Mouse (Mus musculus) adrenal gland, adult 18-20 months (tissue): Measurements from ENCODE around the gene Cbl. TPM values are rescaled to one million over a fixed set of nuclear protein-coding genes. Genes with fewer than 3 reads are reported as not detected.
A peak's percentile ranks its signal among the peaks of the same experiment; 100 is the strongest.

ENCODE experiments used
- DNase-seq, 2 experiments: peaks; one replicate each; pipeline ENCODE4 v3.0.0; 2021 to 2022; ENCODE audit warnings: low spot score in 2 of 2
- total RNA-seq, 2 experiments: library from RNA; stranded (reverse); gene quantifications; 1 replicate in 1 of 2; 2 replicates in 1 of 2; pipeline ENCODE4 v1.2.3; 2021

Gene Cbl
- total RNA-seq, 2 experiments from 2014 or later = 27.9 to 37.1 TPM

DNA sequence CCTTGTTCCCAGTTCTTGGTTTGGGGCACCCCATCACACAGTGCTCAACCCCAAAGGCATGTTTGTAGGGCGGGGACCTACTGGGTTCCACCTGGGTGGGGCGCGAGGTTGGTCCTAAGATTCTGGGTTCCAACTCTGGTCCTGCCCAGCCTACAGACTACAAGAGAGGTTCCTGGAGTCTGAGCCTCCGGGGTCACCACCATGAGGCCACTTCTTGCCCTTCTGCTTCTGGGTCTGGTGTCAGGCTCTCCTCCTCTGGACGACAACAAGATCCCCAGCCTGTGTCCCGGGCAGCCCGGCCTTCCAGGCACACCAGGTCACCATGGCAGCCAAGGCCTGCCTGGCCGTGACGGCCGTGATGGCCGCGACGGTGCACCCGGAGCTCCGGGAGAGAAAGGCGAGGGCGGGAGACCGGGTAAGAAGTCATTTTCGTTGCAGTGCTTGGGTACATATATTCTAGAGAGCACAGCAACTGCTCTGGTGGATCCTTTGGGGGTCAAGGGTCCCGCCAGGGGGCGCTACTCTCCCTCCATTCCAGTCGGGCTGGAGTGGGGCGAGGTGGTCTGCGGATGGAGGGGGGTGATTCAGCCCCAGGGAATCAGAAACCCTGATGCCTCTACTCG is 126.2 kb downstream of the Cbl start:
- DNase-seq = peak; percentile 50 to 63

GRCm38 (mm10) chr9:44107110-44107509 is 126.7 kb downstream of the Cbl start, which contains the start of gene C1qtnf5:
Gene C1qtnf5, plus strand, starts transcription at chr9:44107245.
- DNase-seq = peak; percentile 48 to 69

- no peak for DNase-seq
These were observed 127.3 kb downstream of the Cbl start for GRCm38 (mm10) chr9:44106596-44106995.

GRCm38 (mm10) chr9:44106182-44106581 is 127.7 kb downstream of the Cbl start:
- DNase-seq = no peak

DNA sequence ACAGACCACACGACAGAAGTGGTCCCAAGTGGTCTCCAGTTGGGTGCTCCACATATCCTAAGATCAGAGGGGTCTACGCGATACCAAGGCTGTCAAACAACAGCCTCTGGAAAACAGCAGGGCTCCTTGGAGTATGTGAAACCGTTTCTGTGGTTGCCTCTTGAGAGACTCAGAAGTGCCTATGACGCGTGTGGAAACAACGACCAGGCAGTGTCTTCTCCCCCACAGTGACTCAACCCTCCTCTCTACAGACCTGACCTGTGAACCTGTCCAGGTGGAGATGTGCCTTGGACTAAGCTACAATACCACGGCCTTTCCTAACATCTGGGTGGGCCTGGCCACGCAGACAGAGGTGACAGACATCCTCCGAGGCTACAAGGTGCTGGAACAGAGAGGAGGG is 128.1 kb downstream of the Cbl start:
- DNase-seq = no peak

- DNase-seq = no peak
These were observed 129.0 kb downstream of the Cbl start for GRCm38 (mm10) chr9:44104881-44105280.

DNA sequence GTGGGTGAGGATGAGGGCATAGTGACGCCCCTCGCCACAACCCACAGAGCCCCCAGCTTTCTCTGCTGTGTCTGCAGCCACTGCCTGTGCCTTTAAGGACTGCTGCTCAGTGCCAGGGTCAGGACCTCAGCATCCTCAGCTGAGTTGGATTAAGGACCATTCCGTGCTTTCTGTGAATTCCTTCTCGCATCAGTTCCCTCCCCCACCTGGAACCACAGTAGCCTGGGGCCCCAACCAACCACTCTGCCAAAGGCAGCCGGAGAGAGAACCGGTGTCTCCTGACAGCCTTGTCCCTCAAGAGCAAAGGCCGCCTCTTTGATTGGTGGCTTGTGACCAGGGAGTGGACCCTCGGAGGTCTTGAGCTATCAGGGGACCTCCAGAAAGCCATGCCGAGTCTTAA is 132.4 kb downstream of the Cbl start, which contains the start of gene Mfrp:
Mfrp (plus strand) TSS at position 240 of the 400 bp plus-strand sequence.
- no peak for DNase-seq

DNA sequence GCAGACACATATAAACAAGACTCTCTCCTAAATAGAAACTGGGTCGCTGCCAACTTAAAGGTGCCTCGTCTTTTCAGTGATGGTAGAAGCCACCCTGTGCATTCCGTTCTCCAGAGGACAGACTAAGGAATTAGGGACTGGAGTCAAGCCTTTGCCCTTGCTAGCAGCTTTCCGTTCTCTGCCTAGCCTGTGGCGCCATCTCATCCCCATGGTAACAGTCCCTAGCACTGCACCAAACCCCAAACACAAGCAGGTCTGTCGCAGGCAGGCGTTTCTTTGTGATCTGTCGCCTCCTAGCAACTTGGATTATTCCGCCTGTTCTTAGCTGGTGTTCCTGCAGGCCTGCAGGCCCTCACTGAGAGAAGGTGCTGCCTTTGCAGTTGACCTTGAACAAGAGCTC is 137.3 kb downstream of the Cbl start:
- no peak for DNase-seq

- no peak for DNase-seq
These were observed 138.1 kb downstream of the Cbl start for GRCm38 (mm10) chr9:44095781-44096180.

- DNase-seq = no peak
These were observed 139.1 kb downstream of the Cbl start for GRCm38 (mm10) chr9:44094737-44095136.

- DNase-seq = peak; percentile 61 to 74
These were observed 140.0 kb downstream of the Cbl start for GRCm38 (mm10) chr9:44093612-44094503.

Other genes with a start within 250 kb of the Cbl start
- 10 to 100 TPM; 41.2 to 44.2 TPM for gene Thy1, start 190.7 kb downstream of the Cbl start, total RNA-seq
- gene Usp2, start 167.0 kb downstream of the Cbl start, total RNA-seq = 10 to 100 TPM; 36.4 to 40.9 TPM
- gene Mfrp, start 132.3 kb downstream of the Cbl start, total RNA-seq = not detected
- 10 to 100 TPM; 13.2 to 17.8 TPM for gene C1qtnf5, start 126.8 kb downstream of the Cbl start, total RNA-seq
- gene Gm49380, start 120.5 kb downstream of the Cbl start, total RNA-seq = under 1 TPM; 0.27 to 0.48 TPM
- gene Rnf26, start 120.5 kb downstream of the Cbl start, total RNA-seq = 10 to 100 TPM; 19.4 to 24.1 TPM
- 10 to 100 TPM; 24.2 to 90.7 TPM for gene Mcam, start 99.6 kb downstream of the Cbl start, total RNA-seq
- 1 to 10 TPM; 2.8 to 5.3 TPM for gene Ccdc153, start 6.6 kb upstream of the Cbl start, total RNA-seq
- gene Pdzd3, start 17.4 kb upstream of the Cbl start, total RNA-seq = not detected
- 10 to 100 TPM; 14.0 to 17.1 TPM for gene Nlrx1, start 34.5 kb upstream of the Cbl start, total RNA-seq
- 10 to 100 TPM; 16.1 to 30.7 TPM for gene Abcg4, start 54.6 kb upstream of the Cbl start, total RNA-seq
- gene Hinfp, start 71.6 kb upstream of the Cbl start, total RNA-seq = 10 to 100 TPM; 18.3 to 22.6 TPM
- gene C2cd2l, start 86.2 kb upstream of the Cbl start, total RNA-seq = 10 to 100 TPM; 35.2 to 41.7 TPM
- 10 to 100 TPM; 21.7 to 30.9 TPM for gene Dpagt1, start 92.0 kb upstream of the Cbl start, total RNA-seq
- gene H2afx, start 100.6 kb upstream of the Cbl start, total RNA-seq = 10 to 100 TPM; 26.8 to 34.4 TPM
- 10 to 100 TPM; 52.3 to 87.5 TPM for gene Hmbs, start 110.2 kb upstream of the Cbl start, total RNA-seq
- gene Vps11, start 127.6 kb upstream of the Cbl start, total RNA-seq = 10 to 100 TPM; 52.5 to 70.4 TPM
- 100 to 1,000 TPM; 182 to 214 TPM for gene Hyou1, start 145.4 kb upstream of the Cbl start, total RNA-seq
- gene Slc37a4, start 162.8 kb upstream of the Cbl start, total RNA-seq = 10 to 100 TPM; 15.2 to 16.1 TPM
- 1,000 to 10,000 TPM; 1,079 to 1,172 TPM for gene Rps25, start 173.1 kb upstream of the Cbl start, total RNA-seq
- 100 to 1,000 TPM in 1 of 2 experiments, 10 to 100 TPM in 1; 90.8 to 109 TPM for gene Trappc4, start 173.6 kb upstream of the Cbl start, total RNA-seq
- gene Ccdc84, start 184.5 kb upstream of the Cbl start, total RNA-seq = 10 to 100 TPM; 22.4 to 26.1 TPM
- gene Foxr1, start 207.1 kb upstream of the Cbl start, total RNA-seq = not detected
- not detected for gene Upk2, start 220.9 kb upstream of the Cbl start, total RNA-seq
- gene Bcl9l, start 248.8 kb upstream of the Cbl start, total RNA-seq = 10 to 100 TPM; 41.3 to 46.6 TPM